Mouse (Mus musculus): ENCODE data around the gene Ncapd2. TPM values are rescaled to one million over a fixed set of nuclear protein-coding genes. Genes with fewer than 3 reads are reported as not detected.

Ncapd2 gene
- polyA plus RNA-seq, 2 experiments = 66.8 to 148 TPM

- Histone ChIP-seq H3K9me3 (ENCODE audit: control insufficient read depth, low read length) (no peaks in the 10 kb centered on the region), H3K36me3 (replicated peaks; ENCODE audit: control insufficient read depth, insufficient read depth, low read depth) (peaks cover 14% of the 10 kb centered on the region), H3K4me2 (ENCODE audit: low read depth) (peak overlapping the region; percentile 75), H3K4me1 (replicated peaks; ENCODE audit: control insufficient read depth in 2 of 2, insufficient read depth in 2 of 2, low read length in 1 of 2) (peaks cover 18 to 29% of the 10 kb centered on the region in 2 experiments), H3K27ac (no peak overlapping the region), H3K9ac (replicated peaks) (peak overlapping the region; percentile 87), H3K27me3 (ENCODE audit: control insufficient read depth, insufficient read depth, low read length) (no peaks in the 10 kb centered on the region), H3K4me3 (ENCODE audit: insufficient read depth in 1 of 2, low read depth in 2 of 2, low read length in 2 of 2) (peak overlapping the region; percentile 31 to 95; a peak in 3 of 4 replicates)
- no peak for ATAC-seq (ENCODE audit: insufficient read depth)
- DNase-seq (ENCODE audit: low read depth in 3 of 3, low spot score in 3 of 3) = no peak
- 50% methylated on average over 7 of the region's 7 CpGs for WGBS (ENCODE audit: insufficient replicate concordance)
- TF ChIP-seq CTCF (IDR thresholded peaks at IDR 0.05; ENCODE audit: low read depth) (no peak), EP300 (IDR thresholded peaks at IDR 0.05; ENCODE audit: low read depth) (no peak)
Measured at GRCm38 (mm10) chr6:125146148-125146547, 45.4 kb downstream of the Ncapd2 start.

- ATAC-seq (ENCODE audit: insufficient read depth) = peak; percentile 78
- no peak for DNase-seq (ENCODE audit: low read depth in 3 of 3, low spot score in 3 of 3)
- H3K27ac ChIP-seq = peak overlapping the region; percentile 66
- H3K27me3 ChIP-seq (ENCODE audit: control insufficient read depth, insufficient read depth, low read length) = no peaks in the 10 kb centered on the region
- H3K9me3 ChIP-seq (ENCODE audit: control insufficient read depth, low read length) = no peaks in the 10 kb centered on the region
- H3K4me1 ChIP-seq (replicated peaks; ENCODE audit: control insufficient read depth in 2 of 2, insufficient read depth in 2 of 2, low read length in 1 of 2) = peaks cover 18 to 29% of the 10 kb centered on the region in 2 experiments
- peak overlapping the region; percentile 75 for H3K4me2 ChIP-seq (ENCODE audit: low read depth)
- H3K4me3 ChIP-seq (ENCODE audit: insufficient read depth in 1 of 2, low read depth in 2 of 2, low read length in 2 of 2) = peak overlapping the region; percentile 77 to 95
- no peak for TF ChIP-seq EP300 (IDR thresholded peaks at IDR 0.05; ENCODE audit: low read depth)
- no peak for TF ChIP-seq CTCF (IDR thresholded peaks at IDR 0.05; ENCODE audit: low read depth)
- H3K36me3 ChIP-seq (replicated peaks; ENCODE audit: control insufficient read depth, insufficient read depth, low read depth) = peaks cover 20% of the 10 kb centered on the region
- H3K9ac ChIP-seq (replicated peaks) = peak overlapping the region; percentile 87
- WGBS (ENCODE audit: insufficient replicate concordance) = 1% methylated on average over 35 of the region's 35 CpGs
Measured at GRCm38 (mm10) chr6:125145479-125145951, 46.0 kb downstream of the Ncapd2 start.

- peak within 1 kb of the TSS; percentile 87 for H3K9ac ChIP-seq (replicated peaks)
- H3K27me3 ChIP-seq (ENCODE audit: control insufficient read depth, insufficient read depth, low read length) = no peaks in the 10 kb centered on the region
- TF ChIP-seq CTCF (IDR thresholded peaks at IDR 0.05; ENCODE audit: low read depth) (peak; percentile 75), EP300 (IDR thresholded peaks at IDR 0.05; ENCODE audit: low read depth) (no peak)
- WGBS (ENCODE audit: insufficient replicate concordance) = under 1% methylated on average over 16 of the region's 16 CpGs
- peak within 1 kb of the TSS; percentile 77 to 95 for H3K4me3 ChIP-seq (ENCODE audit: insufficient read depth in 1 of 2, low read depth in 2 of 2, low read length in 2 of 2)
- H3K36me3 ChIP-seq (replicated peaks; ENCODE audit: control insufficient read depth, insufficient read depth, low read depth) = peaks cover 26% of the 10 kb centered on the region
- DNase-seq (ENCODE audit: low read depth in 3 of 3, low spot score in 3 of 3) (peak; percentile 87 to 88 (median 88)), ATAC-seq (ENCODE audit: insufficient read depth) (peak; percentile 95)
- peak within 1 kb of the TSS; percentile 66 for H3K27ac ChIP-seq
- peak within 1 kb of the TSS; percentile 75 for H3K4me2 ChIP-seq (ENCODE audit: low read depth)
- no peaks in the 10 kb centered on the region for H3K9me3 ChIP-seq (ENCODE audit: control insufficient read depth, low read length)
- H3K4me1 ChIP-seq (replicated peaks; ENCODE audit: control insufficient read depth in 2 of 2, insufficient read depth in 2 of 2, low read length in 1 of 2) = peaks cover 18 to 29% of the 10 kb centered on the region in 2 experiments
Measured at GRCm38 (mm10) chr6:125145001-125145400, 46.5 kb downstream of the Ncapd2 start, which contains the start of gene Iffo1. Gene Iffo1 (plus strand): TSS chr6:125145241.

- Histone ChIP-seq H3K36me3 (replicated peaks; ENCODE audit: control insufficient read depth, insufficient read depth, low read depth) (peaks cover 37% of the 10 kb centered on the region), H3K9ac (replicated peaks) (no peak overlapping the region), H3K4me3 (ENCODE audit: insufficient read depth in 1 of 2, low read depth in 2 of 2, low read length in 2 of 2) (no peak overlapping the region), H3K4me2 (ENCODE audit: low read depth) (no peak overlapping the region), H3K9me3 (ENCODE audit: control insufficient read depth, low read length) (no peaks in the 10 kb centered on the region), H3K4me1 (replicated peaks; ENCODE audit: control insufficient read depth in 2 of 2, insufficient read depth in 2 of 2, low read length in 1 of 2) (peaks cover 18 to 29% of the 10 kb centered on the region in 2 experiments), H3K27ac (no peak overlapping the region), H3K27me3 (ENCODE audit: control insufficient read depth, insufficient read depth, low read length) (no peaks in the 10 kb centered on the region)
- DNase-seq (ENCODE audit: low read depth in 3 of 3, low spot score in 3 of 3) (no peak), ATAC-seq (ENCODE audit: insufficient read depth) (no peak)
- 80% methylated on average over 9 of the region's 9 CpGs for WGBS (ENCODE audit: insufficient replicate concordance)
- TF ChIP-seq EP300 (IDR thresholded peaks at IDR 0.05; ENCODE audit: low read depth) (no peak), CTCF (IDR thresholded peaks at IDR 0.05; ENCODE audit: low read depth) (no peak)
Measured at GRCm38 (mm10) chr6:125143904-125144303, 47.6 kb downstream of the Ncapd2 start.

GRCm38 (mm10) chr6:125143128-125143527, 48.4 kb downstream of the Ncapd2 start:
- TF ChIP-seq CTCF (IDR thresholded peaks at IDR 0.05; ENCODE audit: low read depth) (no peak), EP300 (IDR thresholded peaks at IDR 0.05; ENCODE audit: low read depth) (no peak)
- H3K4me2 ChIP-seq (ENCODE audit: low read depth) = no peak overlapping the region
- no peak for ATAC-seq (ENCODE audit: insufficient read depth)
- H3K27ac ChIP-seq = no peak overlapping the region
- DNase-seq (ENCODE audit: low read depth in 3 of 3, low spot score in 3 of 3) = no peak
- H3K9me3 ChIP-seq (ENCODE audit: control insufficient read depth, low read length) = no peaks in the 10 kb centered on the region
- no peak overlapping the region for H3K9ac ChIP-seq (replicated peaks)
- no peaks in the 10 kb centered on the region for H3K27me3 ChIP-seq (ENCODE audit: control insufficient read depth, insufficient read depth, low read length)
- WGBS (ENCODE audit: insufficient replicate concordance) = 64% methylated on average over 3 of the region's 3 CpGs
- H3K4me3 ChIP-seq (ENCODE audit: insufficient read depth in 1 of 2, low read depth in 2 of 2, low read length in 2 of 2) = no peak overlapping the region
- peaks cover 43% of the 10 kb centered on the region for H3K36me3 ChIP-seq (replicated peaks; ENCODE audit: control insufficient read depth, insufficient read depth, low read depth)
- peaks cover 18 to 24% of the 10 kb centered on the region in 2 experiments for H3K4me1 ChIP-seq (replicated peaks; ENCODE audit: control insufficient read depth in 2 of 2, insufficient read depth in 2 of 2, low read length in 1 of 2)

Data from liver, embryonic 14.5 days (tissue).